Mouse (Mus musculus) large intestine, adult 2 months (tissue): ENCODE measurements around the gene Arid3c. TPM values are rescaled to one million over a fixed set of nuclear protein-coding genes. Genes with fewer than 3 reads are reported as not detected.
"Not testable (repeated sequence)": the region's sequence is repeated elsewhere in the genome, so short reads cannot be mapped to it uniquely, and the experiment has no call there.

Experiments
- DNase-seq: peaks from one replicate; pipeline ENCODE4 v3.0.0-alpha.2; 2012; ENCODE audit warnings: low read depth, low spot score
- WGBS: fragments of 180-500 bp; shearing (Covaris S2); methylation state at CpG from one replicate; pipeline ENCODE4 v1.1.7; 2018; 5-methylcytosine and 5-hydroxymethylcytosine counted together
- polyA plus RNA-seq: library from polyadenylated mRNA; depleted of rRNA; stranded (reverse); fragments of >200 nt; gene quantifications from 2 replicates; pipeline ENCODE4 v1.2.3, GENCODE M21; 2012; rRNA removed

Gene Arid3c
- polyA plus RNA-seq: 0.04 TPM in 1 of 2 replicates, not detected in the other

DNA sequence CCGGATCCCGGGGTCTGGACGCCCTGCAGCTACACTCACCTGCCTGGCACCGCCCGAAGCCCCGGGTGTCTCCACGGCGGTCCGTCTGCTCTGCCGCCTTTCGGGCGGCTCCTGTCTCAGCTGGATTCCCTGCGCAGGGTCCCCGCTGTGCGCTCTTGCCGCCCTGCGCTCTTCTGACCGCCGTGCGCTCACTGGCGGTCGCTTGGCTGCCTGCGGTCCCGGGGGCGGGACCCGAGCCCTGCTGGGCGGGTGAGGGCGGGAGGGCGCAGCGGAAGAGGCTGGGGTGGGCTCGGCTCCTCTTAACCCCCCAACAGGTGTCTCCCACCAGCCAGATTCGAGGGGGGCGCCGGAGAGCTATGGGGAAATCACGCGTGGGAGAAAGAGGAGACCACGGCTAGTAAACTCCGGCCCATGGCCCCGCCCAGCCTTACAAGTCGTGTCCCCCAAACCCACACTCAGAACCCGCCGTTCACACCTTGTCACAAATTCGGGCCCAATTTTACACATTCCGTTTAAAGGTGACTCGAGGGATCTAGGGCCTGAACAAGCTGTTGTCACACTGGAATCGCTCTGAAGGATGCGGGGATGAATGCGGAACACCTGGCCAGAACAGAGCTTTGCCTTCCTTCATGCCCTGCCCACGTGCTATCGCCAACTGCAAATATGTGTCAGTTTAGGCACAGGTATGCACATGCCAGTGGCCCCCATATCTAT is at the start of gene Arid3c:
Gene Arid3c (minus strand): TSS at position 91 of the 714 bp plus-strand sequence.
- DNase-seq: no peak
- 1% methylated on average over 50 of the region's 50 CpGs for WGBS

DNA sequence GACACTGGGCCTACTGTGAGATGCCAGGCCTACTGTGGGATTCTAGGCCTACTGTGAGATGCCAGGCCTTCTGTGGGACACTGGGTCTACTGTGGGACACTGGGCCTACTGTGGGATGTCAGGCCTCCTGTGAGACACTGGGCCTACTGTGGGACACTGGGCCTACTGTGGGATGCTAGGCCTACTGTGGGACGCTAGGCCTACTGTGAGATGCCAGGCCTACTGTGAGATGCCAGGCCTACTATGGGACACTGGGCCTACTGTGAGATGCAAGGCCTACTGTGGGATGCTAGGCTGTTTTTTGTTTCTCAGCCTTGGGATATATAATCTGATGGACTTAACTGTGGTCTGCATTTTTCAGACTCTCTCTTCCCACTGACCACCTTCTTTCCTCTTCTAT is 44.9 kb upstream of the Arid3c start:
- DNase-seq: not testable (repeated sequence)
- 88% methylated on average over 1 of the region's 1 CpGs for WGBS

DNA sequence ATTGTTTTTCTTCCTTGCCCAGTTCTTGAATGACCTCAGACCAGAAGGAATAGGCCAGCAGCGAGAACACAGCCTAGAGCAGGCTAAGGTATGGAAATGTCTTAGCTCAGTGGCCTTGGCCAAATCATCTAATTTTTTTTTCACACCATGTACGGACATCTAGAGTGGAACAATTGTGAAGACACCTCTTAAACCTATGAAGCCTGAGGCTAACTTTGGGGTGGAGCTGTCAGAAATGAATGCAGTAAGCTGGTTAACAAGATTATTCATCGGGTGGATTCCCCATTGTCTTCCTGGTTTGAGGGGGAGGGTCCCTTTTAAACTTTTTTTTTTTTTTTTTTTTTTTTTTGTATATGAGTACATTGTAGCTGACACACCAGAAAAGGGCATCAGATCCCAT is 43.6 kb upstream of the Arid3c start:
- not testable (repeated sequence) for DNase-seq
- WGBS: 68% methylated on average over 3 of the region's 3 CpGs

DNA sequence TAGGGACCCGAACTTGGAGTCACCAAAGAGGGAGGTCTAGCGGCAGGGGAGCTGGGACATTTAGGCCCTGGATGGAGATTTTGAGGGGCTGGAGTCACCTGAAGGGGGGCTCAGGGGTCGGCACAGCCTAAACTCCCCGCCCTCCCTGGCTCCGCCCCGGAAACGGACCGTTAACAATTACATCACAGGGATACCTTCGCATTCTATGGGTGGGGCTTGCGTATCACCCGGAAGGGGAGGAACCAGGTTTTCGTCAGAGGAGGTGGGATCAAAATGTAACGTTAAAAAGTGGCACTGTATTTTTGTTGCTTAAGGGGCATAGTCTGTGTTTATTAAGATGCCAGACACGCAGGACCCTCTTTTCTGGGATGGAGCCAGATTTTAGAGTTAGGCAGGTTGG is 43.1 kb upstream of the Arid3c start, which contains the start of gene Ccl27a:
Gene Ccl27a (minus strand): TSS at position 246 of the 400 bp plus-strand sequence.
- WGBS: 3% methylated on average over 12 of the region's 14 CpGs
- DNase-seq: peak; percentile 48

DNA sequence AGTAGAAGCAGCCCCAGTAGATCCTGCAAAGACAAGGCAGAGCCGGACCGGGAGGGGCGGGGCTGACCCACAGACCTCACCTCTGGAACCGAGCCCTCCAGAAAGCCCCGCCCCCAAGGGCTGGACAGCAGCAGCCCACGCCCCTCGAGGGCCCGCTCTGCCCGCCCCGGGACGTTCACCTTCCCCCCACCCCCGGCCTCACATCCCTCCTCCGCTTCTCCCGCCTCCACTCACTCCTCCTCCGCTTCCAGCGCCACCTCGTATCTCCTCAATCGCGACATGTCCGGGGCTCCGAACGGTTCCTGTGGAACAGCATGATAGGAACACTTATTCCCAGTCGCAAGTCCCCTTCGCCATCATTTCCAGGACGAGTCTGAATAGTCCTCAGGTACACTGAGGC is 42.6 kb upstream of the Arid3c start:
- under 1% methylated on average over 23 of the region's 25 CpGs for WGBS
- DNase-seq: not testable (repeated sequence)

DNA sequence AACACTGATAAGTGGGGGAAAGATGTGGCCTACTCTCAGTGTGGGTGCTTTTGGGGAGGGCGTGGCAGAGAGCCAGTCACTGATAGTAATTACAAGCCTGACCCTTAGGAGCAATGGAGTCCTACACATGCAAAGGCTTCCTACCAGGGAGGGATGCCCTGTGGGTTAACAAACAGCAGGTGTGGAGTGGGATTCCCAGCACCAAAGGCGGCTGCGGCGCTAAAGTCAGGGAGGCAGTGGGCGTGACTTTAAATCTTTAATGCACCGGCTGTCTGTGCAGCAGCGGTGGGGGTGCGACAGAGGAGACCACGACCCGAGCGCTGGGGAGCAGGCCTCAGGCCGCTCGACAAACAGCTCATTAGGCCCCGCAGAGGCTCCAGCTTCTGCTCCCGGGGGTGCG is 42.0 kb upstream of the Arid3c start:
- 8% methylated on average over 8 of the region's 16 CpGs for WGBS
- not testable (repeated sequence) for DNase-seq

DNA sequence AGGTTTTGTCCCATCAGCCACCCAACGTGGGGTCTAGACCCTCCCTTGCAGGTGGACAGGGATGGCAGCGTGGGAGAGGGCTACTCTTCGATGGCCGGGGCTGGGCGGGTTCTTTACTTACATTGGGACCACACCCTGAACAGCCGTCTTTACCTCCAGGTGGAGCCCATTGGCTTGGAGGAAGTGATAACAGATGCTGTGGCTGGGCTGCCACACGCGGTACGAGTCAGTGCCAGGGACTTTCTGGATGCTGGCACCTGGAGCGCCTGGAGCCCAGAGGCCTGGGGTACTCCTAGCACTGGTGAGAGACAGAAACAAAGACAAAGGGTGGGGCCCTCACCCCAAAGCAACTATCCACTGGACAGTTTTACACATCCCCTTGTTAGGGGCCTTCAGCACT is 36.4 kb upstream of the Arid3c start:
- 29% methylated on average over 10 of the region's 10 CpGs for WGBS
- not testable (repeated sequence) for DNase-seq

DNA sequence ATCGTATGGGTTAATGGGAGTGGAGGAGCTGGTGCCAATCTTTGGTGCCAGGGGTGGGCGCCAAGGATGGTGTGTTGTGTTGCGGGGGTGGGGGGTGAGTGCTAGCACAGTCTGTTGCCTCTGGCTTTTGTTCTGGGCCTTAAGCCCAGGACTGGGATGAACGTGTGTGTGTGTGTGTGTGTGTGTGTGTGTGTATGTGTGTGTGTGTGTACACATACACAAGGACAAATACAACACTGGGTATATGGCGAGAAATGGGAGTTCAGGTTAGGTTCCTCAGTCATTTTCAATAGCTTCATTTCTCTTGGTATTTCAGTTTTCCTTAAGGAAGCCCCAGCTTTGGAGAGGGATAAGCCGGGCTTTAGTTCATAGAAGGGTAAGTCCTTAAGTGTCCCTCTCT is 32.2 kb upstream of the Arid3c start:
- 64% methylated on average over 4 of the region's 6 CpGs for WGBS

DNA sequence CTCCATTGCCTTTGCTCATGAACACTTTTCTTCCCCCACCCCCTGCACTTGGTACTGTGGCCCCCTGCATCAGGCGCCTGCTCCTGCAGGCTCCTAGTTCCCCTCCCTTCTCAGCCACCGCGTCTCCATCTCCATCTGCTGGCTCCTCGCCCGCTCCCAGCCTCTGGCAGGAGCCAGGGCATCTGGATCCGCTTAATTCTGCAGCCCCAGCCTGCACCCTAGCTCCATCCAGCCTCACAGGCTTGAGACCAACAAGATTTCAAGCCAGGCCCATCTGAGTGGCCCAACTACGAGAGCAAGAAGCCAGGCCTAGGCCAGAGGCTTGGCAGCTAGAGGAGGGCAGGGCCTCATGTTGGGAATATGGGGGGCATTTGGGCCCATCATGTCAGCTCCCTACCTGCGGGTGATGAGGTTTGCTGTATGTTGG is 31.8 kb upstream of the Arid3c start:
- DNase-seq: not testable (repeated sequence)
- 68% methylated on average over 8 of the region's 8 CpGs for WGBS

More for the DNA sequence above, 32.2 kb upstream of the Arid3c start:
- DNase-seq: not testable (repeated sequence)

DNA sequence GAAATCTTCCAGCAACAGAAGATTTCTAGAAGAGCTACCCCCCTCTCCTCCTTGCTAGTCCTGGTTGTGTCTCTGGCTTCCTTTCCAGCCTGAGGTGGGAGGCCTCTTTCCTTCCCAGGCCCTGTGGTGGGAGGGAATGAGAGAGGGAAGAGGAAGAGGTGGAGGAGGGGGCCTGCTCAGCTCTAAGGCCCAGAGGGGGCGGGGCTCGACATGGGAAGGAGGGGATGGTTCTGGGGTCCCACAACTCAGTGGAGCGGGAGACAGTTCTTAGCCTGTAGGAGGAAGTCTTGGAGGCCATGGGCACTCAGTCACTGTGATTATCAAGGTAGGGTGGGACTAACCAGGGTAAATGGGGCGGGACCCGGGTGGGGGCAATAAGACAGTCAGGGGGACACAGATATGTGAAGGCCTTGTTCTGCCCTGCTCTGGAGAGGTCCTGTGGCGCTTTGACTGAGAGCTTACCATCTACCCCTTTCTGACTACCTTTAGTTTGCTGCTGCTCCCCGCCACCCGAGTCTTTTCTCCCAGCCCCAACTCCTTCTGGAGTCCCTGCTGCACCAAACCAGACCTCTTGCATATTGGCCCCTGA is 31.3 kb upstream of the Arid3c start:
- WGBS: 66% methylated on average over 8 of the region's 8 CpGs

DNA sequence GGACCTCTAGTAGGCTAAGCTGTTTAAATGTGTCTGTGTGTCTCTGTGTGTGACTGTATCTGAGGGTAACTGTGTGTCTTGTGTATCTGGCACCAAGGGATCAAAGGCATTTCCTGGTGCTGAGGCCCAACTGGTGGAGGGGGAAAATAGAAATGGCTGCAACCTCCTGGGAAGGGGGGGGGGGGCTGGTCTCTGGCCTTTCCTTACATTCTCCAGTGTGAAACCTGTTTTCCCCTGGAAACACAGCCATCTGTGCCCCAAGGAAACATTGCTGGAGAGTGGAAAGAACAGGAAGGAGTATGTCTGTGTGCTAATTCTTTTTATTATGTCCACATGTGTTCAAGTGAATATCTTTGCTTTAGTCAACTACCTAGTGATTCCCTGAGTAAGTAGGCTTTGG is 30.7 kb upstream of the Arid3c start:
- DNase-seq: no peak

More for the DNA sequence above, 31.3 kb upstream of the Arid3c start:
- DNase-seq: no peak

DNA sequence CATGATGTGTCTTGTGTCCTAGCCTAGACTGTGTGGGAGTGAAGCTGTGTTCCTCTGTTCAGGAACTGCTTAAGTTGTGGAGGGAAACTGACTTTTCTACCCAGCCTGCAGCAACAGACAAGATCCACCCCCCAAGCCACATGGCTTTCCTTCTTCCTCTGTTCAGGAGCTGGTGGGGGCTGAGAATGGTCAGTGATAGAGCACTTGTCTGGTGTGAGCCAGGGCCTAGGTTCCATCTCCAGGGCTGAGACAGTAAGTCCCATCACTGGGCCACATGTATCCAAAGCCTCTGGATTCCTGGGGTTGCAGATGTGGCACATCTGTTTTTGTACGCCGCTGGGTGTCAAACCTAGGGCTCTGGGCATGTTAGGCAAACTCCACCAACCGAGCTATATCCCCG is 30.0 kb upstream of the Arid3c start:
- no peak for DNase-seq
- 69% methylated on average over 4 of the region's 4 CpGs for WGBS

DNA sequence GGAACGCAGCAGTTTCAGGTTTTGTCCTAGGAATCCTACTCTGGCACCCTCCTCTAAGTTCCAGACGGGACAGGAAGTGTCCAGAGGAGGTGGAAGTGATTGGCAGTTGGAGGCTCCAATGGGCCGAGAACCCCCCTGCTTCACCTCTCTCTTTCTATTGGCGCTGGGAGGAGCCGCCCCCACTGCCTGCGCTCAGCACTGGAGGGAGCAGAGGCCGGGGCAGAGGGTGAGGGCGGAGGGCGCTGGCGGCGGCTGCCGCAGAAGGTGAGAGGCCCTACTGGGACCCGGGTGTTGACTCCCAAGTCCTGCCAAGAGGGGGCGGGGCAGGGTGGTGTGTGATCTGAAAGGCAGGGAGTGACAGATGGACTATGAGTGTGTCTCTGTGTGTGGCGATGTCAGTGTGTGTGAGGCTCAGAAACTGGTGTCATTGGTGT is 29.4 kb upstream of the Arid3c start:
- WGBS: 2% methylated on average over 15 of the region's 15 CpGs
- peak; percentile 85 for DNase-seq

DNA sequence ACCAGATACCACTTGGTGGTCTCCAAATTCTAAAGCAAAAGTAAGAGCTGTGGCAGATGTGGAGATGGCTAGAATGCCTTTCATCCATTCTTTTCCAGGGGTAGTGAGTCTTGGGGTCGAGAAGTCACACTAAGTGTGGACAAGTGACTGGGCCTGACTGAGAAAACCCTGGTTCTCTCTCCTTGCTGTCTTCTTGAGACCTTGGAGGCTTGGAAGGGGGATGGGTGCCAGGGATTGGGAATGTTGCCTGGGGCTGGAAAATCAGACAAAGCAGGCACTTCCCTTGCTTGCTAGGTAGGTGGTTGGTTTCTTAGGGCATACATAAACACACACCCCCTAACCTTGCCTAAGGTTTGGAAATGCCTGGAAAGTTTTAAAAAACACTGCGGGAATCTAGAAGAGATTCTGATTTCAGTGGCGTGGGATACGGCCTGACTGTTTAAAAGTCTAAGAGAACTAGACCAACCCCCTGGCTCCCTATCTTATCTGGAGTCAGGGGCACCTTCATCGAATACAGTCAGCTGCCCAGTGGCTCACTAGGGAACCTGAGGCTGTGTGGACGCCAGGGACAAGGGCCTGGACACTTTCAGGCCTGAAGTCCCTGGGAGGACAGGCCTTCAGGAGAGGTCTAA is 28.8 kb upstream of the Arid3c start:
- WGBS: 41% methylated on average over 6 of the region's 6 CpGs
- no peak for DNase-seq

DNA sequence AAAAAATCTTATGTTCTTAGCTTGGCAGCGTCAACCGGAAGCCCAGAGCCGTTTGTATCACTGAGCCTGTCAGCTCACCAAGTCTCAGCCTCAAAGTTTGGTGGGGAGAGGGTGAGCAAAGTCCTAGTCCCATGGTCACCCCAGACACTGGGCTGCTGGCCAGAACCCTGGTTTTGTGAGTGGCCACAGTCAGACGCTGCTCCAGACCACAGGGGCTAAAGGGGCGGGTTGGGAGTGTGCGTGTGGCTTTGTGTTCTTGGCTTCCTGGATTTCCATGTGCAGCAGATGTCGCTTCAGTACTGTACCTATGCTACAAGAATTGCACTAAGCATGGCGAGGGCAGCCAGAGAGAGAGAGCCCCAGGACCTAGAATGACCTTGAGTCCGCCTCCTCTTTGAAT is 28.3 kb upstream of the Arid3c start:
- no peak for DNase-seq
- WGBS: 77% methylated on average over 9 of the region's 9 CpGs

DNA sequence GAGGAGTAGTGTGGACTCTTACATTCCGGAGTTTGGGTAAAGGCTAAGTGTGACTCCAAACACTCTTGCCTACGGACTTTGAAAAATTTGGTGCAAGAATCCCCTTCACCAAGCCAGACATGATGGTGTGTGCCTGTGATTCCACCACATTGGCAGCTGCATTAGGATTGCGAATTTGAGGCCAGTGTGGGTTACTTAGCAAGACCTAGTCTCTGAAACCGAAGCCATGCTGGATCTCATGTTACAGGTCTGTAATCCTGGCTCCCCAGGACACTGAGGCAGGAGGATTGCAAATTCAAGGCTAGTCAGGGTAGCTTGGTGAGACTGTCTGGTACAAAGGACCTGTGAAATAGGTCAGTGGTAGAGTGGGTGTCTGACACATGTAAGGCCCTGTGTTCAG is 27.8 kb upstream of the Arid3c start:
- DNase-seq: no peak
- 95% methylated on average over 4 of the region's 4 CpGs for WGBS

DNA sequence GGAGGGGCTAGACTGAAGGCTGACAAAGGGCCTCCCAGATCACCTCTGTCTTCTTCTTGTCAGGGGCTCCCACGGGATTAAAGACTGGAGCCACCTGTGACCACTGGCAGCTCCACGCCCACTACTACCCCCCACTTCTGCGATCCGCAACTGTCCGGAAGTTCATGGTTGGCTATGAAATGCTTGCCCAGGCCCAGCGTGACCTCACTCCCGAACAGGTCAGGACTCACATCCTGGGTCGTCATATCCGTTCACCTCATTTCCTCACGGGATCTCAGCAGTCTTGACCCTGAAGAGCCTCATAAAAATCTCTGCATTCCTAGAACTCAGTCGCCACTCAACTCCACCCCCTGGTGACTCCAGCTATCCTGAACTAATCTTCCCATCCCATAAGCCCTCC is 27.1 kb upstream of the Arid3c start:
- DNase-seq: no peak
- WGBS: 79% methylated on average over 11 of the region's 11 CpGs

DNA sequence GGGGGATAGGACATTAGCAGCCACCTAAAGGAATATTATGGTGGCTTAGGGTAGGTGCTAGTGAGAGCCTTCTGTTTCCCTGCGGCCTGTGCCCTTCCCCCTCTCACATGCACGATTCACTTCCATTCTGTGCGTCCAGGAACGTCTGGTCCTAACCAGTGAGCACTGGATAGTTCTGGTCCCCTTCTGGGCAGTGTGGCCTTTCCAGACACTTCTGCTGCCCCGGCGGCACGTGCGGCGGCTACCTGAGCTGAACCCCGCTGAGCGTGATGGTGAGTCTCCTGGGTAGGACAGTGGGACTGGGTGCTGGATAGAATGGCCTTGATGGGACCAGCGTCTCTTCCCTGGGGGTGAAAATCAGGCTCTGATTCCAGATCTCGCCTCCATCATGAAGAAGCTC is 26.4 kb upstream of the Arid3c start:
- DNase-seq: no peak
- 95% methylated on average over 13 of the region's 13 CpGs for WGBS

DNA sequence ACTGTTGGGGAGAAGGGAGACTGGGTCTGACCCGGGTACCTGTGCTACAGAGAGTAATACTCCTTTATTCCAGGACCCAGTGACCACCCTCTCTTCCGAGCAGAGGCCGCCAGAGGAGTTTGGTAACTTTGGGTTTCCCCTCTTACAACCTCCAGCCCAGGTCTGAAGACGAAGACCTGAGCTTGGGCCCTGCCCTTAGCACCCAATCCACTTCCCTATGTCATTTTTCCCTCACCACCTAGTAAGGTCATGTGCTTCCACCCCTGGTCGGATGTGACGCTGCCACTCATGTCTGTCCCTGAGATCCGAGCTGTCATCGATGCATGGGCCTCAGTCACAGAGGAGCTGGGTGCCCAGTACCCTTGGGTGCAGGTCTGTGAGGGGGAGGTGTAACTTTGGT is 25.5 kb upstream of the Arid3c start:
- 65% methylated on average over 8 of the region's 8 CpGs for WGBS
- no peak for DNase-seq

DNA sequence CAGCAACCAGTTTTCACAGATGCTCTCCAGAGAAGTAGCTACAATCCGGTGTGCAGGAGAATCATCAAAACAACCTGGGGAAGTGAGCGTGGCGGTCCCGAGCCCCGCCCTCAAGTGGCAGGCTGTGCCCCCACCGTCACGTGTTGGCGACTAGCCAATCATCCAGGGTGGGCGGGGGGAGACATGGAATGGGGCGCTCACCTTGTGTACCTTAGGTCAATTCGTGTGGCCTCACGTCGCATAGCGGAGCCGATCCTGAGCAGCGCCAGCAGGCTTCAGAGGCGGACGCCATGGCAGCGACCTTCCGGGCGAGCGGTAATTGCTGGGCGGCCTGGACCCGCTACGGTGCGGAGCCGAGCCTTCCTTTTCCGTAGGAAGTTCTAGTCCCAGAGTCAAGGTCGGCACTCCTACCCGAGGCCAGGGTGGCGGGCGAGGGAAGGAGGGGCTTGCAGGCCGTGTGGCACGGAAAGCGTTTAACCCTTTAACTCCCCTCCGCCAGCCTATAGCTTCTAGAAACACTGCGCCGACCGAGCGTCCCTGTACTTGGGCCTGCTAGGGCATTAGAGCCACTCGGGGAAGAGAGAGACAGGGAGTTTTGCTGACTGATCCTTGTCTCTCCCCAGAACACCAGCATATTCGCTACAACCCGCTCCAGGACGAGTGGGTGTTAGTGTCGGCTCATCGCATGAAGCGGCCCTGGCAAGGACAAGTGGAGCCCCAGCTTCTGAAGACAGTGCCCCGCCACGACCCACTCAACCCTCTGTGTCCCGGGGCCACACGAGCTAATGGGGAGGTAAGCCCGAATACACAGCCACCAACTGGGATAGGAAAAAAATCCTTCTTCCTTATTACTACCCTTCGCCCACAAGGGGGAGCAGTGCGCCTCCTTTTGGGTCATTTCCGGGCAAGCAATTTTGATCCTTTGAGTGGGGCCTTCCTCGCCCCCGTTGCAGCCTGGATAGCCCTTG is 24.7 kb upstream of the Arid3c start, which contains the start of gene Sigmar1:
Gene Sigmar1 (minus strand): TSS at position 820 of the 968 bp plus-strand sequence.
- WGBS: under 1% methylated on average over 57 of the region's 57 CpGs

More for the DNA sequence above, 24.7 kb upstream of the Arid3c start, which contains the start of gene Sigmar1:
- peak; percentile 85 for DNase-seq
